Mouse (Mus musculus): ENCODE measurements around the gene Hspe1.
"Not testable (repeated sequence)": the region's sequence is repeated elsewhere in the genome, so short reads cannot be mapped to it uniquely, and the experiment has no call there.

The Hspe1 gene

GRCm38 (mm10) chr1:55087932-55088610, at the start of gene Hspe1, which contains the start of gene Hspd1:
Gene Hspe1, plus strand, starts transcription at chr1:55088132.
Gene Hspd1, minus strand, starts transcription at chr1:55088243.
- DNase-seq (ENCODE audit: low spot score in 2 of 2), result peak; percentile 99

DNA sequence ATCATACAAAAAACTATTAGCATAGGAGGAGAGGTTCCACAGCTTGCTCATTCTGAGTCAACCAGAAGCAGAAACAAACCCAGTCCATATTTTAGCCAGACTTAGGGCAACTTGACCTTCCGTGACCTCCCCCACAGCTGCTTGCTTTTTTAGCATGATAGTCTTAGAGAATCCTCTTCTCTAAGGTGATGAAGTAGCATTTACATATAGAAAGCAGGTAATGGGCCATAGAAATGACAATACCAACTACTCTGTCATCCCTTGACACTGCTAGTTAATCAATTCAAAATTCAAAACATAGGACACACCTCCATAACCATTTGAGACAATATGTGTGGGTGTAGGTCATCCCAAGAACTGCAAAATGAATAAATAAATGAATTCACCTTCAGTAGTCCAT, 48.0 kb upstream of the Hspe1 start:
- DNase-seq (ENCODE audit: low spot score in 2 of 2), result no peak

DNA sequence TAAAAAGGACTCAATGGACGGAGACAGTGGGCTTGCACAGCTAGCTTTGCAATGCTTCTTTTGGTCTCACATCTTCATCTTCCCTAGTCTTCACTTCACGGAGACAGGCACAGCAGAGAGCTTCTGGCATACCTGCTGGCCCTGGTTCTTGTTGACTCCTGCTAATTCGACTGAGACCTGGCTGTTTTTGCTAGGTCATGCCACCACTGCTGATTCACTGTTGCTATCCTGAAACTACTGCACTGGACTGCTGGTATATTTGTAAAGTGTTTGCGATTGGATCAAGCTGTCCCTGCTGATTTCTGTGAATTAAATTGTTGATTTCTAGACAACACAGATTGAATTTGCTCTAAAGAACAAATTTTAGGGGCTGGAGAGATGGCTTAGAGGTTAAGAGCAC, 46.2 kb upstream of the Hspe1 start:
- no peak for DNase-seq (ENCODE audit: low spot score in 2 of 2)

DNA sequence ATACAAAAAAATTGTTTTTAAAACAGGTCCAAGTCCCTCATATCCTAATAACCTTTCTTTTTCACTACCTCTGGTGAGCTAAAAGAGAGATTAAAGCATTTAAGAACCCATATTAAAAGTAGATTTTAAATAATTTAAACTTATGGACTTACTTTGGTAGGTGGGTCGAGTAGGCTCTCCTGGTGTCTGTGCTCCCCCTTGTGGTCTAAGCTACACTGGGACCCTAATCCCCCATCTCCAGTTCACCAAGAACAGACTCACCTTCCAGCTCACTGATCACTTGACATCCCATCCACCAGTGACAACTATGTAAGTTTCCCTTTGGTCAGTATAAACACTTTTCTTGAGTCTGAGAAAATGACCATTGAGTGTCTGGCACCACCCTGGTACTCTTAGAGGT, 45.7 kb upstream of the Hspe1 start:
- no peak for DNase-seq (ENCODE audit: low spot score in 2 of 2)

DNA sequence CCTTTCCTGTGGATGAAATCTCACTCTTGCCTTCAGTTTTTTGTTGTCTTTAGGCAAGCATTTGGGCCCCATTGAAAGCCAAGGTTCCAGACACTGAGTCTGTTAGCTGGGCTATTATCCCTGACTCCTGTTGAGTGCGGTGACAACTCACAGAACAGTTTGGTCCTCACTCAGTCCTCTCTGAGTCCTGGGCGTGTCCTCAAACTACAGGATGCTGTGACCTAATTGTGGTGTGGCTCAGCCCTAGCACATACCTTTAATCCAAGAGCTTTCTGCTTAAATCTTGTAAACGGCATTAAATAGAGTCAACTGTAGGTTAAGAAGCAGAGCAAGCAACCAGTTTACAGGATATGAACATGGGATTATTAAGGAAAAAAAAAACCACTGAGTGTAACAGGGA, 44.8 kb upstream of the Hspe1 start:
- no peak for DNase-seq (ENCODE audit: low spot score in 2 of 2)

DNA sequence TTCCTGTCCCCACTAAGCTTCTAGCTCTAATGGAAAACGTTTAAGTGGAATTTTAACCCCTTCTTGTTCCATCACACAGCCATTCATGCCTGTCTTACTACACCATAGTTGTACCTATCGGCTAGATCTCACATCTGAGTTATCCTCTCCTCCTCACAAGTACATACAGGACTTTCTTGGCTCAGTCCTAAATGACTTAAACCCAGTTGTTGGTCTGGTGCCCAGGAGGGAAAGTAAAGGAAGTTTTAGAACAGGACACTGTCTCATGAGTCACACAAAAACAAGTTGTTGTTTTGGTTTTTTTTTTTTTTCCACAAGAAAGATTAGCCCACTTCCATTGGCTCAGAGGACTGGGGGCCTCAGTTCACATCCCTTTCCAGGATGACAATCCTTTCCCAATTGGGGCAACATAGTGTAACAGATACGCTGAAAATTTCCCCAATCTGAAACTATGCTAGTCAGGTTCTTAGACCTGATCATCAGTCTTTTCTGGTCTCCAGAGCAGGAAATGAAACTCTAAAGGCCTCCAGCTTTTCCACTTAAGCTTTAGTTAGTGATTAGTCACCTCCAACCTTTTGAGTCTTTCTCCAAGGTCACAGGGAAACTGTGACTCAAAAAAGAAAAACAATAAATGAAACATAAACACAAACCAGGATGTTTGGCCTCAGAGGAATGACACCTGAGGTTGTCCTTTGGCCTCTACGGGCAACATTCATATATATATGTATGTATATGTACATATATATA, 38.9 kb upstream of the Hspe1 start:
- DNase-seq (ENCODE audit: low spot score in 2 of 2), result no peak

DNA sequence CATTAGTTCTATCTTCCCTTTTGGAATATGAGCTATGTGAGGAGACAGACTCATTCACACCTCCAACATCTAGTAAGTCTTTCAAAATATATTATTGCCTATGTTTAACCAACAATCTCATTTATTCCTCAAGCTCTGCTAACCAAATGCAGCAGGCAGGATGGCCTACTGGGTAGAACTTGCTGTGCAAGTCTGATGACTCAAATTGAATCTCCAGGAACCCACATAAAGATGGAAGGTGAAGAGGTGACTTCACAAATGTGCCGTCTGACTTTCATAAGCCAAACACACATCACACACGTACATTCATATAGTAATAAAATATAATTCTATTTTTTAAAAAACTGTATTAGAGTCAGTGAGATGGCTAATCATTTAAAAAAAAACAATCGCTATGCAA, 36.3 kb upstream of the Hspe1 start:
- no peak for DNase-seq (ENCODE audit: low spot score in 2 of 2)

DNA sequence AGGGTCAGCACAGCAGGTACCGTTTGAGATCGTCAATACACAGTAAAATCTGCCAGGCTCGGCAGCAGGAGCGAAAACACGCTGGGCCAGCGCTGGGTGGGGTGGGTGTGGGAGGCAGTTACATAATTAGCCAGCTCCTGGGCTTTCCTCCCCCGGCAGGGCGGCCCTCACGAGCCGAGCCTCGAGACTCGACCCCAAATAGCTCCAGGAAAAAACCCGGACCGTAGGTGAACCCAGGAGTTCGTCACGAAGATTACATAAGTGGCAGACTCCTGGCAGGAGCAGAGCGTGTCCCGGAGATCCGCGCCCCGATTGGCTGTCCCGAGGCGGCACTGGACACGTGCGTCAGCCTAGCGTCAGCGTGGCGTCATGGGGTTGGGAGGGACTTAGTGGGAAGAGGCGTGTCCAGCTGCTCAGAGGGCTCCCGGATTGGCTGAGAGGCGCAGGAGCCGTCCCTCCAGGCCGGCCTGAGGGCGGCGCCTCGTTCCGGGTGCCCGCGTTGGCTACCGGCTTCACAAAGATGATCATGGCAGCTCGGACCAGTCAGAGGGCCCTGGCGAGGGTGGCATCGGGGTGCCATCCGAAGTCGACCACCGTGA, 35.5 kb upstream of the Hspe1 start, which contains the start of gene Coq10b:
Coq10b (plus strand) TSS at position 416 of the 599 bp plus-strand sequence.
- DNase-seq (ENCODE audit: low spot score in 2 of 2), result peak; percentile 99

DNA sequence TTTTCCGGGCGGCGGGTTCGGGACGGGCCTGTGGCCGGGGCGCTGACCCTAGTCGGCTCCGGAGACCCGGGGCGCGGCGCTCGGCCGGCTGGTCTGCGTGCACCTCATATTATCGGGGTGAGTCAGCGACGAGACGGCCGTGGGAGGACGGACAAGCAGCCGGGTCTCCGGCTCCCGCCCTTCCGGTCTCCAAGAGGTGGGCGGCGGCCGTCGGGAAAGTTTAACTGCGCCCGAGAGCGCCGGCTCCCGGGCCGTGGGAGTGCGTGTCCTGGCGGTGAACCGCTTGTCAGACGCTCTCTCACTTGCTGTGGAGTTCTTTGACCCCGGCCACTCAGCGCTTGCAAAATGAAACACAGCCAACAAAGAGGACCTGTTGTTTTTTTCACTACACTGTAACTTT, 34.9 kb upstream of the Hspe1 start:
- DNase-seq (ENCODE audit: low spot score in 2 of 2), result peak in 1 of 2 experiments; percentile 86

DNA sequence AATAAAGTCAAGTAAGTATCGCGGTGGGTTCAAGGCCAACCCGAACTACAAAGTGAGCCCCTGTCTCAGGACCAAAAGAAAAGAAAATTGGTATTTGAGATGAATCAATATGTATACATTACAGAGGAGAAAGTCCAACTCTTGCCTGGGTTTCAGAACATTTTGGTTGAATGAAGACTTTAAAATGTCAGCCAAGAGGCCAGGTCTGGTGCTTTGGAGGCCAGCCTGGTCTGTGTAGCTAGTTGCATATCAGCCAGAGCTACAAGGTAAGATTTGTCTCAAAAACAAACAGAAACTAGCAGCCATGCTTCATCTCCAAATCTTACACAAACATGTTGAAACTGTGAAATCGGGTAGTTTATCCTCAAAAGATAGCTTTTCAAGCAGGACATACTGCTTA, 34.3 kb upstream of the Hspe1 start:
- no peak for DNase-seq (ENCODE audit: low spot score in 2 of 2)

GRCm38 (mm10) chr1:55055322-55056115, 32.4 kb upstream of the Hspe1 start:
- DNase-seq (ENCODE audit: low spot score in 2 of 2), result no peak

GRCm38 (mm10) chr1:55058383-55058782, 29.5 kb upstream of the Hspe1 start:
- not testable (repeated sequence) for DNase-seq (ENCODE audit: low spot score in 2 of 2)

DNA sequence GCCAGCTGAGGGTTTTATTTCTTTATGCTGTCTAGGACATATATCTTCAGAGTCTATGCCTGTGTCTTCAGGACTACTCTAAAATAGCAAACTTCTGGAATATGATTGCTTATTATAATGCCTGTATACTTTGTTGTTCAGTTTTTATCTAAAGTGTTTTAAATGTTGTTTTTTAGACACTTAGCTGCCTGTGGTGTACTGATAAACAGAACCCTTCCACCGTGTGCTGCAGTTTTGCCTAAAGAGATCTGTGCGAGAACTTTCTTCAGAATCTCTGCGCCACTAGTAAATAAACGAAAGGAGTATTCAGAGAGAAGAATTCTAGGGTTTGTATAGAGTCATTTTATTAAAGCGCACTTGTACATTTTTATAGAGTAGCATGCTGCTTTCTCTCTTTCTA, 26.8 kb upstream of the Hspe1 start:
- DNase-seq (ENCODE audit: low spot score in 2 of 2), result no peak

DNA sequence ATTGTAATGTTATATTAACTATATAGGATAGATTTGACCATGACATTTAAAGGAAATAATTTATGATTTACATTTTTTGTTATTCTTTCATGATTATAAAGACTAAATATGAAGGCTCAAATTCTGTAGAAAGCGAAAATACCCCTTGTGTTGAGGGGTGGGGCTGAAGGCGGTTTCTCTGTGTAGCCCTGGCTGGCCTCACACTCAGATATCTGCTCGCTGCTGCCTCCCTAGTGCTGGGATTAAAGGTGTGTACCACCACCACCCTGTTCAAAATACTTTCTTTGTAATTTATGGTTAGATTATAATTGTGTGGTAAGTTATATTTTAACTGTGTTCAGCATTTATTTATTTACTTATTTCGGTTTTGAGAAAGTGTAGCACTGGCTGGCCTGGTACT, 26.2 kb upstream of the Hspe1 start:
- no peak for DNase-seq (ENCODE audit: low spot score in 2 of 2)

DNA sequence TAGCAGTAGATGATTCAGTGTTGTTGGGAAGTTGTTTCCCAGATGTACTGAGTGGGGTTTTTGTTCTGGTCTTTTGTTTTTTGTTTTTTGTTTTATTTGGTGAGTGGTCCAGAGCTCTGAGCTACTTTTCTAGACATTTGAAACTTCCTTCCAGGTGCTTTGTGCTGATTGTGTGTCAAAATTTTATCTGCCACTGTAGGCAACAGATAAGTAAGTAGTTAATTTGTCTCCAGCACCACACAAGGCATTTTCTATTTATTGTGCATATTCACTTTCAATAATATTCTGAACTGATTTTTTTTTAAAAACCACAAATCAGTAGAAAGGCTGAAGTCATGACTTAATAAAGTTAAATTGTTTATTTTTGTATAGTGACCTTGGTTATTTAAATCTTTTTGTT, 15.6 kb upstream of the Hspe1 start:
- not testable (repeated sequence) for DNase-seq (ENCODE audit: low spot score in 2 of 2)

- DNase-seq (ENCODE audit: low spot score in 2 of 2), result no peak
These were observed 13.2 kb upstream of the Hspe1 start for GRCm38 (mm10) chr1:55074757-55075156.

GRCm38 (mm10) chr1:55075652-55076394, 12.1 kb upstream of the Hspe1 start:
- DNase-seq (ENCODE audit: low spot score in 2 of 2), result no peak

GRCm38 (mm10) chr1:55076395-55076743, 11.6 kb upstream of the Hspe1 start:
- no peak for DNase-seq (ENCODE audit: low spot score in 2 of 2)

DNA sequence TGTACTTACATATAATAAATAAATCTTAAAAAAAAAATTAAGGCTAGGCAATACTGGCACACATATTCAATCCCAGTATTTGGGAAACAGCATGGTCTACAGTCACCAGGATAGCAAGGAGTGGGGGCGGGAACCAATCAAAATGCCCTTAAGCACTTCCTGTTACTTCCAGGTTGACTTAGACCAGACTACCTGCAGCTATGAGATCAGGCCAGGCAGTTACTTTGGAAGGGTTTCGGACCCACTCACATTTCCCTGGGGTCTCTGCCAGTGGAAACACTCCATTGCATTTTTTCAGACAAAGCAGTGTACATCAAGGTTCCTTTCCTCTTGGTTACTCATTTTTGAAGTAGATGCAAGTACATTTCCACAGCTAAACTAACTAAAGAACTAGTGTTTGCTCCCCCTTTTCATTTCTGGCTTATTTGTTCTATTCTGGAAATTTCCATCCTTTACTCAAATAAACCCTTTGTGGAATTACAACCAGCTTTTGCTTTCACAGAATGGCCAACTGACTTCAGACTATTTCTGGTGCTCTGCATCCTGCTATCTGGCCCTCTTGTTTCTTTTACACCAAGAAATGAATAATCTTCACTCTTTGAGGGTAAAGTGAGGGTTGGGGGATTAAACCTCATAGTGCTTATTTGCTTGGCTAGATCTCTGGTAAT, 10.9 kb upstream of the Hspe1 start:
- DNase-seq (ENCODE audit: low spot score in 2 of 2), result no peak

- DNase-seq (ENCODE audit: low spot score in 2 of 2), result no peak
These were observed 8.3 kb upstream of the Hspe1 start for GRCm38 (mm10) chr1:55079677-55080076.

GRCm38 (mm10) chr1:55082106-55082505, 5.8 kb upstream of the Hspe1 start:
- DNase-seq (ENCODE audit: low spot score in 2 of 2), result no peak
